Mouse (Mus musculus): ENCODE data around the gene Ints13.

The Ints13 gene

GRCm38 (mm10) chr6:146538661-146539060 is 39.0 kb downstream of the Ints13 start:
- DNase-seq (ENCODE audit: low spot score in 2 of 2): peak in 1 of 2 experiments; percentile 13

GRCm38 (mm10) chr6:146538071-146538470 is 39.6 kb downstream of the Ints13 start:
- no peak for DNase-seq (ENCODE audit: low spot score in 2 of 2)

GRCm38 (mm10) chr6:146537111-146537510 is 40.5 kb downstream of the Ints13 start:
- no peak for DNase-seq (ENCODE audit: low spot score in 2 of 2)

DNA sequence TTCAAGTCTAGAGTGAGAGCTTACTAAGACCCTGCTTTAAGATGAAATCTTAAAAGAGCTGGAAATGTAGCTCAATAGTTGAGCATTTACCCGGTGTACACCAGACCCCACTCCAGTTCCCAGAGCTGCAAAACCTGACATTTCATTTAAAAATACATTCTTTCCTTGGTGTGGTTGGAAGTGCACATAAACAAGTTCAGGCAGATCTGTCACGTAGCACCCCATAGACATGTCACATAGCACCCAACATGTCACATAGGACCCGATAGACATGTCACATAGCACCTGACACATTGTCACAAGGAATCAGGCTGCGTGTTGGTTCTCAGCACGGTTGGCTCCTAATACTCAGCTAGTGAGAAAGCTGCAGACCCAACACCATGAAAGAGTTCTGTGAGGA is 42.1 kb downstream of the Ints13 start:
- DNase-seq (ENCODE audit: low spot score in 2 of 2): no peak

GRCm38 (mm10) chr6:146533146-146533545 is 44.5 kb downstream of the Ints13 start:
- no peak for DNase-seq (ENCODE audit: low spot score in 2 of 2)

GRCm38 (mm10) chr6:146530769-146531168 is 46.9 kb downstream of the Ints13 start:
- DNase-seq (ENCODE audit: low spot score in 2 of 2): peak; percentile 27 to 39

GRCm38 (mm10) chr6:146530363-146530762 is 47.3 kb downstream of the Ints13 start:
- DNase-seq (ENCODE audit: low spot score in 2 of 2): no peak

- no peak for DNase-seq (ENCODE audit: low spot score in 2 of 2)
Observed at GRCm38 (mm10) chr6:146527537-146527936, 50.1 kb downstream of the Ints13 start.

DNA sequence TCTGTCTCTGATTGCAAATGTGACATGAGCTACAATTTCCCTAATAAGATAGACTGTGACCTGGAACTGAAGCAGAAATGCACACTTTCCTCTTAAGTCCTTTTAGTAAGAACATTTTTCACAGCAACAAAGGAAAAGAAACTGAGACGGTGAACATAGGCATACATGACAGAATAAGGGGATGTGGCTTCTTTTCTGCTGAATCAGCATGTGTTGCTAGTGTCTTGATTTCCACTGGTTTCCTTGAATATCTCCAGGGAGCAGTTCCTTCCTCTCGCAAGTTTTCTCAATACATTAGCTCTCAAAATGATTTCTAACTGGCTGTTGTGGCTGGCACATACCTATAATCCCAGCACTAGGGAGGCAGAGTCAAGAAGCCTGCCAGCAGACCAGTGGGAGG is 52.1 kb downstream of the Ints13 start:
- DNase-seq (ENCODE audit: low spot score in 2 of 2): no peak

- DNase-seq (ENCODE audit: low spot score in 2 of 2): no peak
Observed at GRCm38 (mm10) chr6:146521456-146522245, 56.0 kb downstream of the Ints13 start.

DNA sequence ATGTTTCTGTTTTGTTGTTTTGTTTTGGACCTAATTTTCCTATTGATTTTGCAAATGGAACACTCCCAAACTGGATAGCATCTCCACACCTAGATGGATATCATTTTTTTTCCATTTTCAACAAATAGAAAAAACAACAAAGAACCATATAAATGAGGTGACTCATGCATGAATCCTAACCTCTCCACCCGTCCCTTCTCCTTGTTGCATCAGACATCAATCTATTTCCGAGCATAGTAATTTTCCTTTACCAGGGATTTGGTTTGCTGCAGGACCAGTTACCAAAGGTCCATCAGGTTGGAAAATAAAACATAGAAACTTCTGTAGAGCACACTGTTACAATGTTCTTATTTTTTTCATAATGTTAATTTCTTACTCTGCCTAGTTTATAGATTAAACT is 58.6 kb downstream of the Ints13 start:
- DNase-seq (ENCODE audit: low spot score in 2 of 2): no peak

- no peak for DNase-seq (ENCODE audit: low spot score in 2 of 2)
Observed at GRCm38 (mm10) chr6:146515936-146516335, 61.7 kb downstream of the Ints13 start.

DNA sequence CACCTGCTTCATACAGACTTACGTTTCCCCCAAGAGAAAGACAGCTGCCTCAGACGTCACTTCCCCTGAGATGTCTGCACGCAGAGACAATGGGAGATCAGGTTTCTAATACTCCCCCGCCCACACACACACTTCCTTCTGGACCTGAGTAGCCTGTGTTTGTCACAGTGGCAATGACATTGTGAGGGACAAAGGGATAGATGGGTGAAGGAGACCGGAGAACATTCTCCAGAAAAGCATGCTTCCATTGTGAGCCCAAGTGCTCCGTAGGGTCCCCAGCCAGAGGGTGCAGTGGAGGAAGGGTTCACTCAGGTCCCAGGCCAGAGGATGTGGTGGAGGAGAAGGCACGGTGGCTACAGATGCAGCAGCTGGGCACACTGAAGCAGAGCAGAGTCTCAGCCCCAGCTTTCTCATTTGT is 63.1 kb downstream of the Ints13 start:
- DNase-seq (ENCODE audit: low spot score in 2 of 2): peak in 1 of 2 experiments; percentile 14

DNA sequence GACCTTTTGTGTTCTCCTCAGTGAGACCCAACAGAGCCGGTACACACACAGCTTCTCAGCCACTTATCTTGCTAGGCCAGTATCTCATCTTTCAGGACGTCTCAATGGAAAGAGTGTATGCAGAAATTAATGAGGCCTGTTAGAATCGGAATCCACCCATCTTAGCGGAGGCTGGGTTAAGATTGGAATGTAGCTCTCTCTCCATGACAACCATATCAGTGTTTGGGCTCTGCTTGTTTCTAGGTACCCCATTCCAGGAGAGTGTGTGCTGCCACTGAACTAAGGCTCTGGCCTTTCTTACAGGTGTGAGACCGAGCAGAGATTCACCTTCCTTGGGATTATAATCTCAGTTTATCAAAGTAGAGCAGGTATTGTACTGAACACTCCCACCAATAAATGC is 63.7 kb downstream of the Ints13 start:
- no peak for DNase-seq (ENCODE audit: low spot score in 2 of 2)

GRCm38 (mm10) chr6:146513384-146513783 is 64.3 kb downstream of the Ints13 start:
- no peak for DNase-seq (ENCODE audit: low spot score in 2 of 2)

DNA sequence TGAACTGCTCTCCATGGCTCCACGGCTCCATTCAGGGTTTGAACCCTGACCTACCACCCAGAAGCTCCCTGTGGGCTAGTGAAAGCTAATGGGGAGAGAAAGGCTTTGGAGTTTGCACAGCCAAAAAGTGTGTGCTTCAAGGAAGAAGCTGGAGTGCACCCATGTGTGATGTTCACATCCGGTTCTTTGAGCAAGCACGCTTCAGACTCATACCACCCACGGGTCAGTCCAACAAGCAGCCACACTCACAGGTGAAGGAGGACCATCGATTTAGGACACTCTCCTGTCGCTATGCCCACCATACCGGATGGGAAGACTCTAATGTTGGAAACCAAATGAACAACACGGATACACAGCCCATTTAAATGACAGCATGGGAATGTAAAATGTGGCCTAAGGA is 66.1 kb downstream of the Ints13 start:
- DNase-seq (ENCODE audit: low spot score in 2 of 2): no peak

DNA sequence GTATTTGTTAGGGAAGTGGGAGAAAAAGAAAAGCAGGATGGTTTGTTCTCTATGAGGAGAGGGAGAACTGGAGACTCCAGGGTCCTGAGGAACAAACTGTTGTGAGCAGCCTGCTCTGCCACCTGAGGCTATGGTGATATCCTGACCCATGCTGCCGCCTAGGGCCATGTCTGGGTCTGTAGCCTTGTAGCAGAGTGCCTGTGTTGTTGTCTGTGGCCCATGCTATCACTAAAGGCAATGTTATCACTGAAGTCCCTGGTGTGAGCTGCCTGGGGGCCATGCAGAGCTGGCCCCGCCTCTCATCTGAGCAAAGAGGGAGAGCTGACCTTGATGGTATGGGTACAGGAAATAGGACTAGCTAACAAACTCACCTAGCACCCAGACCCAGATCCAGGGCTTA is 67.7 kb downstream of the Ints13 start:
- no peak for DNase-seq (ENCODE audit: low spot score in 2 of 2)

GRCm38 (mm10) chr6:146504459-146504858 is 73.2 kb downstream of the Ints13 start:
- DNase-seq (ENCODE audit: low spot score in 2 of 2): no peak

DNA sequence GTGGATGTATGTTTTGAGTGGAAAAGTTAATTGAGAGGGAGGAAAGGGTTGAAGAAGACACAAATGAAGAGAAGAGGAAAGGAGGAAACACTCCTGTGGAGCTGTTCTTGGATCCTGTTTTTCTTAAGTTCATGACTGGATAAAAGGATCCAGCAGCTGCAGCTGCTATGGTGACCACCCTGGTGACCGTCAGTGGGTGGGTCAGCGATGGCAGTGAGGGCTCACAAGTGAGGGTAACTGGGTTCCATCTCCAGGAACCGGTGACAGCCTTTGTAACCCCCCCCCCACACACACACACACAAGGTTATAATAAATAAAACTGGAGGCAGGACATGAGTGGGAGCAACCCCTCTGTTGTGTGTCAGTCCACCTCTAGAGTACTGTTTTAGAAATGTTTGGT is 74.8 kb downstream of the Ints13 start:
- no peak for DNase-seq (ENCODE audit: low spot score in 2 of 2)

DNA sequence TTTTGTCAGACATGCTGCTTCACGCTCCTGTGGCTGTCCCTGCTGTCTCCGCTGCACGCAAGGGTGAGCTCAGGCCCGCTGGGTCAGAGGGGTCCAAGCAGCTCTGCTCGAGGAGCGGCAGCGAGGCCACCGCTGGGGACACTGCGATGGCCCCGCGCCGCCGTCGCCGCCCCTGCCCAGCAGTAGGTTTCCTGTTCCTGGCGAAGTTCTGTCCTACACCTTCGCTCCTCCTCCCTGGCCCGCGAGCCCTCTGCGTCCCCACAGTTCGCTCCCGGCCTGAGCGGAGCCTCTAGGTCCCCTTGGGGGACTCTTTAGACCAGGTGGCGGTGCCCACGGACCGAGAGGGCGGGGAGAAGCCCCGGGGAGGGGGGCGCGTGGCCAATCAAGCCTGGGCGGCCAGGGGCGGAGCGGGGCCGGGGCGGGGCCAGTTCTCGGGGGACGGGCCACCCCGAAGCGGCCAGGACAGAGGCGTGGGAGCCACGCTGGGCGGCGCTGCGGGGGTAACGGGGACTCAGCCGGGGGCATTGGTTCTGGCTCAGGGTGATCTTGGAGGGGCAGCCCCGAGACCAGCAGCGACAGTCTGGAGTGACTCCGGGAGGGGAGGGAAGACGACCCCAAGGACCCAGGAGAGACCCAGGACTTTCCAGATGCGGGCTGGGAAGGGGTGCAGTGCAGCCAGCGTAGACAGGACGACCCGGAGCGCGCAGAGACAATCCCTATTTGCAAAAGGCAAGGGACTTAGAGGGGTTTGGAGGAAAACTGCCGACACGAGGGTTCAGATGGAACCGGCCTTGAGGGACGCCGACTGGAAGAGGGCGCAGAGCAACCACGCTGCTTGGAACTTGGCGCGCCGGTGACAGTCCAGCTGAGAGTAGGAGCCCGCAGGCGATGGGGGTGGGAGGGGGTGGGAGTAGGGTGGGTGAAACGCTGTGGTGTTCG is 75.5 kb downstream of the Ints13 start, which contains the start of gene Itpr2:
Gene Itpr2 (minus strand): TSS at position 358 of the 939 bp plus-strand sequence.
- peak; percentile 92 for DNase-seq (ENCODE audit: low spot score in 2 of 2)

DNA sequence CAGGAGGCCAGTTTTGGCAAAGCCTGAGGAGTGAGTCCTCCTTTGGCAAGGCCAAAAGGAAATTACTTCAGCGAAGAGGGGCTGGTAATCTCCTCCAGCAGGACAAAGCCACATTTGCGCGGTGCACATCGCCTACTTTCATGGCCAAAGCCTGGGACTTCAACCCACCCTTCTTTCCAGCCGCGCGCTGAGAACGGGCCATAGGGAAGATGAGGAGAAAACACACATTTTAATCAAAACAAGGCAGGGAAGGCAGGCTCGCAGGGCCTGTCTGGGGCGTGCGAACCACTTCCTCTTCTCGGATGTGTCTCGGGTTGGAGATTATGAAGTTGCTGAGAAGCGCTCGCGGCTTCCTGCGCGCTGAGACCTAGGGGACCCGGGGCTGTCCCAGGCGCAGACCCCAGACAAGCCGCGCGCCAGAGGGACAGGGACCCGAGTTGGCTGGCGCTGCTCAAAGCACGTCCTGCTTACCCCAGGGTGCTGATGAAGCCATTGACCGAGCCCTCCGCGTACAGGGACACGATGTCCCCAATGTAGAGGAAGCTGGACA is 76.2 kb downstream of the Ints13 start:
- peak; percentile 79 to 81 for DNase-seq (ENCODE audit: low spot score in 2 of 2)

- DNase-seq (ENCODE audit: low spot score in 2 of 2): peak in 1 of 2 experiments; percentile 11
Observed at GRCm38 (mm10) chr6:146500771-146501170, 76.9 kb downstream of the Ints13 start.
